Mouse (Mus musculus) heart, adult 2 months (tissue): ENCODE results near the gene Olfr5.

Experiments used
- CTCF ChIP-seq: fragments of 200-600 bp; IDR thresholded peaks from 2 replicates; pipeline ENCODE4 v1.8.1; 2022; ENCODE audit warnings: antibody characterized with exemption, mild to moderate bottlenecking, moderate library complexity
- EP300 ChIP-seq: fragments of 200-500 bp; IDR thresholded peaks from 2 replicates; pipeline ENCODE4 v1.6.1; 2011; ENCODE audit warnings: low read depth, low read length, control low read depth; ENCODE audit not compliant: insufficient read depth
- POLR2A ChIP-seq: fragments of 200-500 bp; IDR thresholded peaks from 2 replicates; pipeline ENCODE4 v1.6.1; 2011; ENCODE audit warnings: mild to moderate bottlenecking, low read depth, low read length, control low read depth; ENCODE audit not compliant: insufficient read depth

- TF ChIP-seq CTCF (no peak), EP300 (no peak), POLR2A (no peak)
Observed at GRCm38 (mm10) chr7:6525001-6525400, 38.3 kb upstream of the Olfr5 start.
